Mouse (Mus musculus) heart, postnatal 36 days (tissue): ENCODE data around the gene Cflar. TPM values are rescaled to one million over a fixed set of nuclear protein-coding genes. Genes with fewer than 3 reads are reported as not detected.
"Not testable (repeated sequence)": the region's sequence is repeated elsewhere in the genome, so short reads cannot be mapped to it uniquely, and the experiment has no call there.

Source experiments
- DNase-seq, 2 experiments: peaks; one replicate each; pipeline ENCODE4 v3.0.0; 2021 to 2022
- intact Hi-C: fragments of 180-260 bp; cut with DNase I; formaldehyde crosslinking; loops from one replicate; pipeline ENCODE4 v1.15.1; 2025
- total RNA-seq, 2 experiments: library from RNA; stranded (reverse); gene quantifications; 2 replicates each; pipeline ENCODE4 v1.2.3; 2021

The Cflar gene
- total RNA-seq, 2 experiments from 2014 or later, result 56.4 to 61.5 TPM

DNA sequence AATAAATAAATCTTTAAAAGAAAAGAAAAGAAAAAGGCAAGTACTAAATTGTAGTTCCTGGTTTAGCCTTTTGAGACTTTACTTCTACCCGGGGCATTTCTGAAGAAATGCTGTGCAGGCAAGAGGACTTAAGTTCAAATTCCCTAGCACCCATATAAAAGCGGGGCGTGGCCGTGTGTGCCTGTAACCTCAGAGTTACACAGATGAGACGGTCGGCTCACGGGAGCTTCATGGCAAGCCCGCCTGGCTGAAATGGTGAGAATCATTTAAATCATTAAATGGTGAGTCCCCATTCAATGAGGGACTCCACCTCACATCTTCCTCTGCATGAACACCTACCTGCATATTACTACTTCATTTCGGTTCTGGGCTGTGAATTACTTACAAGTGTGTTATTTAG is 58.4 kb downstream of the Cflar start:
- intact Hi-C loops, result loop anchor here (1.0 to 5.0 kb wide), 7 partner anchors 33 to 468 kb away; partner anchors contain the start of genes Als2, Stradb and Trak2
- no peak for DNase-seq

DNA sequence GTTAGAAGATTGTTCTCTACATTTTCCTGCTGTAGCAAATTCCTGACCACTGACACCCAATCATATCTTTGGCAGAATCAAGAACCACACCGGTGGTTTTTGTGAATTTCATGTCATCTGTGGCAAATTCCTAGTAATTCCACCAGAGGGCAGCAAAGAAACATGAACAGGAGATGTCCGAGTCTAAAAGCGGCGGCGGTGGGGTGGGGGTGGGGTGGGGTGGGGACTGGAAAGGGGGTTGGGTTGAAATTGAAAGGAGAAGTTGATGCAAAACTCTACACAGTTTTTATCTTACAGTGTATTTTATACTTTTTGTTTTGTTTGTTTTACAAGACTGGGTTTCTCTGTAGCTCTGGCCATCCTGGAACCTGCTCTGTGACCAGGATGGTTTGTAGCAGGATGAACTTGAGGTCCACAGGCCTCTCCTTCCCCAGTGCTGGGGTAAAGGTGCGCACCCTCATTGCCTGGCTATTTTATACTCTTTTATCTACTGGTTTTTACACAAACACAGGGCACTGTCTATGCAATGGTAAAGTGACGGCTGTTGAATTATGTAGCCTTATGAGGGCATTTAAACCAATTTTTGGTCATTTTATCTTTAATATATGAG is 58.9 kb downstream of the Cflar start:
- DNase-seq, result peak; percentile 46 to 58
- intact Hi-C loops, result loop anchor here (1.0 to 5.0 kb wide), 7 partner anchors 32 to 467 kb away; partner anchors contain the start of genes Als2, Stradb and Trak2

DNA sequence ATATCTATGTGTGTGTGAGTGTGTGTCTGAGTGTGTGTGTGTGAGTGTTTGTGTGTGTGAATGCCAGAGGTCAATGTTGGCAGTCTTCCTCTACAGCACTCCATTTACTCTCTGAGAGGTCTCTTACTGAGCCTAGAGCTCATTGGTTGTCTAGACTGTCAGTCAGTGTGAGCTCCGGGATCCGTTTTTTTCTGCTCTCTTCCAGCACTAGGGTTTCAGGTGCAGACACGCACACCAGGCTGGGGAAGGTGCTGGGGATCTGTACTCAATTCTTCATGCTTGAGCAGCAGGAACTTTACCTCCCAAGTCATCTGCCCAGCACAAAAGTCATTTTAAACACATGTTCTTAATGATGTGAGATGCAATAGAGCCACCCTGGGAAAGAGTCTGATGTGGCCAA is 60.8 kb downstream of the Cflar start:
- intact Hi-C loops, result loop anchor here (5.0 kb wide), 3 partner anchors 60 to 465 kb away; partner anchors contain the start of genes Als2, Stradb and Trak2
- DNase-seq, result no peak

DNA sequence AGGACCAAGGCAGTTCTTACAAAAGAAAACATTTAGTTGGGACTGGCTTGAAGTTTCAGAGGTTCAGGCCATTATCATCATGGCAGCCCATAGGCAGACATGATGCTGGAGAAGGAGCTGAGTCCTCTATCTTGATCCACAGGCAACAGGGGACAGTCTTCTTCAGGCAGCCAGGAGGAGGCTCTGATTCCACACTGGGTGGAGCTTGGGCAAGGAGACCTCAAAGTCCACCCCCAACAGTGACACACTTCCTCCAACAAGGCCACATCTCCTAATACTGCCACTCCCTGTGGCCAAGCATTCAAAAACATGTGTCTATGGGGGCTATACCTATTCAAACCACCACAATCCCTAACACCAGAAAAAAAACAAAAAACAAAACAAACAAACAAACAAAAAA is 62.0 kb downstream of the Cflar start:
- no peak for DNase-seq
- intact Hi-C loops, result loop anchor here (5.0 kb wide), 3 partner anchors 59 to 464 kb away; partner anchors contain the start of genes Als2, Stradb and Trak2

DNA sequence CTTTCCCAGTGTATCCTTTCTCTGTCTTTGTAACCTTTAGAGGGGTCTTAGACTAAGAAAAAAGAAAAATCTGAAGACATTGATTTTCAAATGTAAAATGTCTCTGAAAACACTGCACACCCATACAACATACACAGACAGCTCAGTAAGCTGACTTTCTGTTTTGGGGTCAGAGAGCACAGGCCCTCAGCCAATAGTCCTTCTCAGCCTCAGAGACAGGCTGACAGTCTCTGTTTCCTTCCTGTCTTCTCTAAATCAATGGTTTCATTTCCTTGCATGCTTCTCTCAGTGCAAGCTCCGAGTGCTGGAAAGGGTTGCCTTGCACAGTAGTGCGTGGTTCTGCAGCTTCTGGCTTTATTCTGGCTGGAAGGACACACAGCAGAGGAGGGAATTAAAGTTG is 62.6 kb downstream of the Cflar start:
- no peak for DNase-seq
- intact Hi-C loops, result loop anchor here (5.0 kb wide), 3 partner anchors 58 to 463 kb away; partner anchors contain the start of genes Als2, Stradb and Trak2

DNA sequence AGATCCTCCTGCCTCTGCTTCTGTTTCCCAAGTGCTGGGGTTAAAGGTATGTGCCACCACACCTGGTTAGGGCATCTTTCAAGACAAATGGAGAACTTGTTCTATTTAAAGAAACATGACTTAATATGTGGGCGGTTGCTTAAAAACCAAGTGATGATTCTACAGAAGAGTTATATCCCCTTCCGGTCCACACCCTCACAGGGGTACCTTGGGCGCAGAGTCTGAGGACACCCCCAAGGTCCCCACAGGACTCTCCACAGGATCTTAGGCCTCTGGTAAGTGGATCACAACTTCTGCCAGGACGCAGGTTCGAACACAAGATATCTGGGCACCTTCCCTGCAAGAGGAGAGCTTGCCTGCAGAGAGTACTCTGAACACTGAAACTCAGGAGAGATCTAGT is 64.1 kb downstream of the Cflar start:
- intact Hi-C loops, result no loop called here
- DNase-seq, result no peak

DNA sequence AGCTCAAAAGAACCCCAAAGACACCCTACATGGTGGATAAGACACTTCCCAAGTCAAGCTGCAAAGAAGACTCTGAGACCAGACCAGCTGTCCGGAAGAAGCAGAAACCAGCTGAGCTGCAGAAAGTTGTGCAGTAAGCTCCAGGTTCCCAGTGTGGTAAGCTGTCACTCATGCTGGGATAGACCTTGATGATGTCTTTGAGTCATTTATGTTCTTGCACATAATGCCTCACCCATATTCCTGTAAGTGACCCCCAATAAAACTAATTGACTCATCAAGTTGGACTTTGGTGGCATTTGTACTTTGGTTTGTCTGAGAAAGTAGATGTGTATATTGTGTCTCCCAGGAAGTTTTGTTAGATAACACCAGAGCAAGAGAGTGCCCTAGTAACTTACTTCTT is 66.3 kb downstream of the Cflar start:
- intact Hi-C loops, result no loop called here
- no peak for DNase-seq

DNA sequence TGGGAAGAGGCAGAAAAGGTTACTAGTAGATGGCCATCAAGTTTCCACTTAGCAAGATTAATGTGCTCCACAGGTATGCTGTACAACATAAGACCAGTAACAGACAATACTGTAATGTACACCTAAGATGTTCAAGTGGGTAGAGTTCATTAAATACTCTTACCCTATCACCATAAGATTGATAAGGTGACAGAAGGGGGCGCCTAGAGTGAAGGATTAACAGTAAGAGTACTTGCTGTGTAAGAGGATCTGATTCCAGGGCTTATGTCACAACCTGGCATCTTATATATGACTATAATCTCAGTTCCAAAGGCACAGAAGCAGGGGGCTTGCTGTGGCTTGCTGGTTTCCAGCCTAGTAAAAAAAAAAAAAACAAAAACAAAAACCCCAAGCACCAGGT is 66.9 kb downstream of the Cflar start:
- DNase-seq, result no peak
- intact Hi-C loops, result no loop called here

DNA sequence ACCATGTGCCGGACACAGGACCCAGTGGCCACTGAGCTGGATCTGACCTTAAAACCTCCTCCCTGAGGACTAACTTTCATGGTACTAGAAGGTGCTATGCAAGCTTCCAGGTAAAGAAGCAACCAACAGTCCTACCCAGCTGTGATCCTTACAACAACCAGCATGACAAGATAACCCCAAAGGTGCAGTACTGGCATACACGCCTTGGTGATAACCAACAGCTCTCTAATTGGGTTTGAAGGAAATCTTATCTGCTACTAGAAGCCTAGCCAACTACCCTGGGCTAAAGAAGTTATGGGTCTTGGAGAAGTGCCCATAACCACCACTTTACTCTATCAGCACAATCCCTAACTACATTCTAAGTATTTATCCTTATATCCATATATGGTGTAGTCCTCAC is 75.0 kb downstream of the Cflar start:
- intact Hi-C loops, result no loop called here
- DNase-seq, result no peak

DNA sequence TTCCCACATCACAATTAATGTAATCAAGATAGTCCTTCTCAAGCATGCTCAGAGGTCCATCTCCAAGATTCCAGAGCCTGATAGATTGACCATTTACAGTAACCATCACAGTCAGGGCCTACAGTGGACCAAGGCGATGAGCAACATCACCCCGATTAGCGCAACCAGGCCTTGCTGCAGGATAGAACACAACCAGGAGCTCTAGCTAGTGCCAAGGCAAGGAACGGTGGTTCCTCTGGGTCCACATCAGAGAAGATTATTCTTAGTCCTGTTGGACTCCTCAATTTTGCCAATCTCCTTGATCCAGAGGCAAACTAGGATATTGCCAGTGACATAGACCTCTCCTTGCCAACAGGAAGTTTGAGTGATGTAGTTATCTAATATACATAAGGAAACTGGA is 77.1 kb downstream of the Cflar start:
- intact Hi-C loops, result no loop called here
- no peak for DNase-seq

DNA sequence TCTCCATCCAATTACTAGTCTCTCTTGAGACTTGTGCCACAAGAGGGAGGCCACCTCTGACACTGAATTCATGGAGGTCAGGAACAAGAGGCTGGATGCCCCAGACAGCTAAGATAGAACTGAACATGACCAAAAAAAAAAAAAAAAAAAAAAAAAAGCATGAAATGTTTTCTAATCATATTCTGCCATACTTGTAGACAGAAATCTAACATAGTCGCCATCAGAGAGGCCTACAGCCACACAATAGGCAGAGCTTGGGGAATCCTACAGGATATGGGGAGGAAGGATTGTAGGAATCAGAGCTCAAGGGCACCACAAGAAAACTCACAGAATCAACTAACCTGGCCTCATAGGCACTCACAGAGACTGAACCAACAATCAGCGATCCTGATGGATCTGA is 83.4 kb downstream of the Cflar start:
- intact Hi-C loops, result no loop called here
- DNase-seq, result no peak

DNA sequence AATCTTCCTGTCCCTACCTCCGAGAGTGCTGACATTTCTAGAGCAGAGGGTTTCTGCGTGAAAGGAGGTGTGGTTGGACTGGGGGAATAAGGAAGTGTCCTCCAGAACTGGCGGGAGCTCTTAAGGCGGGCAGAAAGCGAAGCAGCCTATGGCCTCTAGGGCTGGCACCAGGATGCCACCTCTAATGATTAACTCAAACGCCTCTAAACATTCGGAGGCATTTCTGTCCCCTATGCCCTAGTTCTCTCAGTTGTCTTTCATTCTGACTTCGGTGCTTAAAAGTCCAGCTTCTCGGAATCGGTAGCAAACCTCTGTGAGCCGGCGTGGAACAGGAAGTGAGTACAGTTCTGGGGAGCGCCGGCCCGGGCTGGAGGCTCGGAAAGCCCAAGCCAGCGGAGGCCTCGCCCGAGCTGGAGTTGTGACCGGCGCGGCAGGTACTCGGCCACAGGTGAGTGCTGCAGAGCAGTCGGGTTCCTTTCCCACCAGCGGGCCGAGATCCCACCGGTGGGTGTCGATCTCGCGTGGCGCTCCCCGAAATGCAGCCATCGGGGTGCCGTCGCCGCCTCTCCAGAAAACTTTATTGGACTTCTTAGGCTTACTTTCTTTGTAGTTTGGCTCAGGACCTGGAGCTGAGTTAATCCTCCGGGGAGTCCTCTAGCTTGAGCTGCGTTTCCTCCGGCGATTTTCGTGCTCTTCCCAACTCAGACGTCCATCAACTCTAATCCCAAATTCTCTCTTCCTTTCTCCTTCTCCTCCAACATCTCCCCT is 84.2 kb downstream of the Cflar start, which contains the start of gene Casp8:
Gene Casp8 (plus strand): TSS at position 84 of the 768 bp plus-strand sequence.
- intact Hi-C loops, result no loop called here

DNA sequence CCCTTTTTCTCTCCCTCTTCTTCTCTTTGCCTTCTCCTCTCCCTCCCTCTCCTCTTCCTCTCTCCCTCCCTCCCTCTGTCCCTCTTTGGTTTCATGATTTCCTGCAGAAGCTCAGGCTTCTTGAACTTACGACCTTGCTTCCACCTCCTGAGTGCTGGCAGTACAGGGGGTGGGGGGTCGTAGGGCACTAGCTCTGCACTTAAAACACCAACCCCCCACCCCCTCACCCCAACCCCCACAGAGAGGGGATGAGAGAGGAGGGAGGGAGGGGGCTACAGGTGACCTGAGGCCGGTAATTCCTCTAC is 84.7 kb downstream of the Cflar start:
- intact Hi-C loops, result no loop called here
- DNase-seq, result no peak

More for the DNA sequence above, 84.2 kb downstream of the Cflar start, which contains the start of gene Casp8:
- DNase-seq, result peak; percentile 47 to 63

DNA sequence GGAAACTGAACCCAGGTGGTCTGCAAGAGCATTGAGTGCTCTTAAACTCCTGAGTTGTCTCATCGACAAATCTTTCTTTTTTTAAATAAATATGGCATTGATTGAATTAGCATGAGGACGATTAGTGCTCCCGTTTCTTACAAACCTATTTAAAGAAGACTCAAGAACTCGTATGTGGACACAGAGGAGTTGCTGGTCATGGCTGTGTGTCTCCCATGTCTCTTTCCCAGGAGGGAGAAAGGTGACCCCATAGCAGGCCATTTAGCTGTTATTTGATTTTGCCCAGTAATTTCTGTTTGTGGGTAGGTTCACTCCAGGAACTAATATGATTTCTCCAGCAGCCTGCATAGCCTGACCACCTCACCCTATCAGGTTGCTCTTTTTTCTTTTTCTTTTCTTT is 85.5 kb downstream of the Cflar start:
- intact Hi-C loops, result no loop called here

DNA sequence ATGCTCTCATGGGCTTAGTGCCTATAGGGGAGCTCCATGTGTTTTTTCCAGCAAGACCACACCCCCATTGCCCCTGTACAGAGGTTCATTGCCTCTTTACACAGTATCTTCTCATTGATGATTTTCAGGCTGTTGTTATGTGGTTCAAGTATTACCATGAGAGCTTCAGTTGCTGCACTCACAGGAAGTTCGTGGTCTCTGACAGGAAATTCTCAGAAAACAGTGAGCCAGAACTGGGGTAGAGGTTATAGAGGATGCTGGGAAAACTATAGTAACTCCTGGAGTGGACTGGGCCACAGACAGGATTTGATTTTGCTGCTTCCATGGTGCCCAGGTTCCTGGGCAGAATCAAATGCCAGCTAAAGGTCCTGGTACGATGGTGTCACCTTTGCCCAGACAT is 86.1 kb downstream of the Cflar start:
- intact Hi-C loops, result no loop called here
- DNase-seq, result no peak

More for the DNA sequence above, 85.5 kb downstream of the Cflar start:
- DNase-seq, result no peak

DNA sequence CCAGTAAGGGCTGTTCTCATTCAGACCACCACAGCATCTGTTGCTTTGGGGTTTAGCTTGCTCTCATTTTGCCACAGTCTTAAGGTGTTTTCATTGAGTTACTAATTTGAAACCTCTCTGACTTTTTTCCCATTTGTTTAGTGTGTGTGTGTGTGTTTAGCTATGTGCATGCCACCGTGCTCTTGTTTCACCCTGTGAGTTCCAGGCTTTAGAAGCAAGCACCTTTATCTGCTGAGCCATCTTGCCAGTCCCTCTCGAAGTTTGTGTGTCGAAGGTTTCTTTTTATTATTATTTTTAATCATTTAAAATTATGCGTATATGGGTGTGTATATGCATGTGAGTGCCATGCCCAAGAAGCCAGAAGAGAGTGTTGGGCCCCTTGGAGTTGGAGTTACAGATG is 87.6 kb downstream of the Cflar start:
- no peak for DNase-seq
- intact Hi-C loops, result no loop called here

DNA sequence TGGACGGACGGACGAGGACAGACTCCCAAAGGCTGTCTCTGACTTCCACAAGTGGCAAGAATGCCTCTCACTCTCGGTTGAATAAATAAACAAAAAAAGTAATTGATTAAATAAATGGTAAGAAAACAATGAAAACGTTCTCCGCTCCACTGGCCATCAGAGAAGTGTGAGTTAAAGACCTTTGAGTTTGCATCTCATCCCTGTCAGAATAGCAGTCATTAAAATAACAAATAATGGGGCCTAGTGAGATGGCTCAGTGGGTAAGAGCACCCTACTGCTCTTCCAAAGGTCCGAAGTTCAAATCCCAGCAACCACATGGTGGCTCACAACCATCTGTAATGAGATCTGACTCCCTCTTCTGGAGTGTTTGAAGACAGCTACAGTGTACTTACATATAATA is 89.3 kb downstream of the Cflar start:
- intact Hi-C loops, result loop anchor here (5.0 kb wide), 1 partner anchor 88 kb away; the partner anchor contains the start of gene Cflar
- not testable (repeated sequence) for DNase-seq

DNA sequence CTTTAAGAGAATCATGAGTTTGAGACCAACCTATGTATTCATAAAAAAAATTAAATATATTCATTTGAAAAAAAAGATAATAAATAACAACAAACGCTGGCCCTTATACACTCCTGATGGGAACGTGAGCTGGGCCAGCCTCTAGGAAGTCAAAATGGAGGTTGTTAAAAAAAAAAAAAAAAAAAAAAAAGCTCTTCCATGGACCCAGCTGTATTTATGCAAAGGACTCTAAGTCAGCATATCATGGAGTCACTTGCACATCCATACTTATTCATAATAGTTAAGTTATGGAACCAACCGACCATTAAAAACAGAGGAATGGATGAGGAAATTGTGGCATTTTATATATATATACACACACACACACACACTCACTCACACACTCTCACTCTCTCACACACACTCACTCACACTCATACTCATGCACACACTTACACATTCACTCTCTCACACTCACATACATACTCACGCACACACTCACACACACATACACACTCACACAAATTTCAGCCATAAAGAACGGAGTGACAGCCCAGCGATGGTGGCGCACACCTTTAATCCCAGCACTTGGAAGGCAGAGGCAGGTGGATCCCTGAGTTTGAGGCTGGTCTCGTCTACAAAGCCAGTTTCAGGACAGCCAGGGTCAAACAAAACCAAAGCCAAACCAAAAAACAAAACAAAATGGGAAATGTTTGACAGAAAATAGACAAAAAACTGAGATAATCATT is 90.4 kb downstream of the Cflar start:
- intact Hi-C loops, result loop anchor here (1.0 to 5.0 kb wide), 3 partner anchors 25 to 89 kb away; partner anchors contain the start of gene Cflar
- DNase-seq, result no peak

DNA sequence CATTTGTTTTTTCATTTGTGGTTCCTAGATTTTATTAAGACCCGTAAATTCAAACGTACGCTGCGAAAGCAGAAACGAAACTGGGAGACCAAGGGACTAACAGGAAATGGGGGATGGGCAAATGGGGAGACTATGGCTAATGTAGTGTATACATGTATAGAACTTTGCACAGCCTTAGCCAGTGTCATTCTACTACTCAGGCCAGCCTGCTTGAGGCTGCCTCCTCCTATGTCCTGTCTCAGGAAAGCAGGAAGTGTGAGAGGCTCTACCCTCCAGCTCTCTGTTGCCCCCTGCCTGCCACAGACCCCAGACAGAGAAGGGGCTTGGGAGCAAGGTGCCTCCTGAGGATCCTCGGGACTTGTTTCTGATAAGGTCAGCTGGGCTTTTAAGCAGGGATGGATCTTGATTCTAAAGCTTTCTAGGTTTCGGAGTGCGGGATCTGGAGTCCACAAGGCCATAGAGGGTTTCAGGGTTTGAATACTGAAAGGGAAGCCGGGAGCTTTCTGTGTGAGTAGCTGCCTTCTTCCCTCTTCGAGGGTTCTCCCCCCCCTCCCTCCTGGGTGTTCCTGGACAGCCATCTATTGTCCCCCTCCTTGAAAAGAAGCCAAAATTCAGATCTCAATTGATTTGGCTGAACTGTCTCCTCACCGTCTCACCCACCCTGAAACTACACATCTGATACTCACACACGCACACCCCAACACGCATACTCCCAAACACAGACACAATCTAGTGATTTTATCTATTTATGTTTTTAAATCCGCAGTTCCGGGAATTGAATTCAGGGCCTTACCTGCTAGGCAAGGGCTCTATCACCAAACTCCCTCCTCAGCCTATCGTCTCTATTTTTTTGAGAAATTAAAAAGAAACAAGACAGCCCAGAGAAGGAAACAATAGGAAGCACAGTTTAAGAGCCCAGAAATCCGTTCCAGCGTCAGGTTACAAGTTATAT is 91.3 kb downstream of the Cflar start:
- intact Hi-C loops, result loop anchor here (1.0 to 5.0 kb wide), 3 partner anchors 24 to 90 kb away; partner anchors contain the start of gene Cflar
- DNase-seq, result peak; percentile 73 to 74

DNA sequence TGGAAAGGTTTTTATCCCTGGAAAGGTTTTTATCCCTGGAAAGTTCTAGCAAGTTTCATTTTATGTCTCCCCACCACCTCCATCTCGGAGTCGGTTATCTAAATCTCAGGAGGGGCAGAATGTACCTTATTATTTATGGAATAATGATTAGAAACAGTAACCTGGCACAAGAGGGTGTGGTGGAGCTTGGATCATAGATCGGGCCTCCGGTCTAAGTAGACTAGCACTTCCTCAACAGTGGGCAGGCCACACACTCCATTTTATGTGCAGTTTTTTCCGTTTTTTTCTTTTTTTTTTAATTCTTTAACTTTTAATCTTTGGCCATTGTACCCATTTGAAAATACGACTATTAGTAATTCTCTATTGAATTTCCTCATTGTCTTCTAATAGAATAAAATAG is 92.2 kb downstream of the Cflar start:
- intact Hi-C loops, result loop anchor here (2.0 to 5.0 kb wide), 2 partner anchors 23 to 91 kb away; partner anchors contain the start of gene Cflar
- no peak for DNase-seq
